Mouse (Mus musculus) adrenal gland, adult 18-20 months (tissue): ENCODE measurements around the gene Pde4dip. TPM values are rescaled to one million over a fixed set of nuclear protein-coding genes. Genes with fewer than 3 reads are reported as not detected.
A peak's percentile ranks its signal among the peaks of the same experiment; 100 is the strongest.

Source experiments
- DNase-seq, 2 experiments: peaks; one replicate each; pipeline ENCODE4 v3.0.0; 2021 to 2022; ENCODE audit warnings: low spot score in 2 of 2
- total RNA-seq, 2 experiments: library from RNA; stranded (reverse); gene quantifications; 1 replicate in 1 of 2; 2 replicates in 1 of 2; pipeline ENCODE4 v1.2.3; 2021

Pde4dip gene
- total RNA-seq, 2 experiments from 2014 or later: 24.8 to 32.6 TPM

- no peak for DNase-seq
Observed at GRCm38 (mm10) chr3:97756283-97757074, 132.0 kb downstream of the Pde4dip start.

GRCm38 (mm10) chr3:97755411-97755810, 133.1 kb downstream of the Pde4dip start:
- DNase-seq: no peak

- no peak for DNase-seq
Observed at GRCm38 (mm10) chr3:97752901-97753300, 135.6 kb downstream of the Pde4dip start.

- no peak for DNase-seq
Observed at GRCm38 (mm10) chr3:97751566-97751965, 136.9 kb downstream of the Pde4dip start.

GRCm38 (mm10) chr3:97748789-97749188, 139.7 kb downstream of the Pde4dip start:
- DNase-seq: no peak

GRCm38 (mm10) chr3:97742841-97743240, 145.7 kb downstream of the Pde4dip start:
- DNase-seq: no peak

- DNase-seq: no peak
Observed at GRCm38 (mm10) chr3:97735575-97735974, 152.9 kb downstream of the Pde4dip start.

GRCm38 (mm10) chr3:97734259-97734658, 154.2 kb downstream of the Pde4dip start:
- no peak for DNase-seq

GRCm38 (mm10) chr3:97732622-97733021, 155.9 kb downstream of the Pde4dip start:
- no peak for DNase-seq

GRCm38 (mm10) chr3:97730624-97731023, 157.9 kb downstream of the Pde4dip start:
- DNase-seq: no peak

- peak in 1 of 2 experiments; percentile 42 for DNase-seq
Observed at GRCm38 (mm10) chr3:97730131-97730530, 158.4 kb downstream of the Pde4dip start.

- no peak for DNase-seq
Observed at GRCm38 (mm10) chr3:97727801-97728200, 160.7 kb downstream of the Pde4dip start.

- DNase-seq: no peak
Observed at GRCm38 (mm10) chr3:97719116-97719515, 169.4 kb downstream of the Pde4dip start.

GRCm38 (mm10) chr3:97715922-97716321, 172.6 kb downstream of the Pde4dip start:
- no peak for DNase-seq

GRCm38 (mm10) chr3:97710881-97711280, 177.6 kb downstream of the Pde4dip start:
- no peak for DNase-seq

GRCm38 (mm10) chr3:97710134-97710533, 178.4 kb downstream of the Pde4dip start:
- DNase-seq: no peak

GRCm38 (mm10) chr3:97706561-97706960, 181.9 kb downstream of the Pde4dip start:
- no peak for DNase-seq

- DNase-seq: no peak
Observed at GRCm38 (mm10) chr3:97705508-97705907, 183.0 kb downstream of the Pde4dip start.

- no peak for DNase-seq
Observed at GRCm38 (mm10) chr3:97702448-97703080, 185.9 kb downstream of the Pde4dip start.

GRCm38 (mm10) chr3:97701198-97701597, 187.3 kb downstream of the Pde4dip start:
- DNase-seq: no peak

GRCm38 (mm10) chr3:97699061-97699460, 189.4 kb downstream of the Pde4dip start:
- DNase-seq: no peak

GRCm38 (mm10) chr3:97697291-97697690, 191.2 kb downstream of the Pde4dip start:
- DNase-seq: no peak

GRCm38 (mm10) chr3:97696866-97697265, 191.6 kb downstream of the Pde4dip start:
- no peak for DNase-seq
